Mouse (Mus musculus): ENCODE measurements at regions not wholly inside any gene's neighbourhood (a gene's known extent, or its start where the extent isn't known, plus 50 kb on each side); places are given as distances from the start of the nearest gene placed in this dataset.
A peak's percentile ranks its signal among the peaks of the same experiment; 100 is the strongest.

DNA sequence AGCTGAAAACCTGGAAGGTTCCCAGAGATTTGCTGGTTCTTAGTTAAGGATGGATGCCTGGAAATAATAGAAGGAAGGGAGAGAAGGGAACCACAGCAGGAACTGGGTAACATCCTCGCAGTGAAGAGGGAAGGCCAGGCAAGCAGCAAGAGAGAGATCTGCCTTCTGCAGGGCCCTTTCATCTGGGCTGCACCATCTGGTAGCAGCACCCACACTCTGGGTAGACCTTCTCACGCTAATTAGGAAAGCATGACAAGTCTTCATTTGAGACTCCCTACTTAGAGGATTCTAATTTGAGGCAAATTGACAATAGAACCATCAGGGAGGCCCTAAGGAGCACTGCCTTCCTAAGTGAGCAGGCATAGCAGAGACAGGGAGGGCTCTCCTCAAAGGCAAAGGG is 153.3 kb downstream of the Med10 start:
- 64% methylated on average over 2 of the region's 2 CpGs for WGBS
- H3K27ac ChIP-seq: no peak overlapping the region
- H3K4me3 ChIP-seq (replicated peaks): no peak overlapping the region
- no peaks in the 10 kb centered on the region for H3K4me1 ChIP-seq (replicated peaks)
- no peak overlapping the region for H3K9ac ChIP-seq
- no peaks in the 10 kb centered on the region for H3K9me3 ChIP-seq
- no peak for ATAC-seq
- no peaks in the 10 kb centered on the region for H3K36me3 ChIP-seq
- H3K4me2 ChIP-seq (replicated peaks): no peak overlapping the region
- H3K27me3 ChIP-seq (replicated peaks): no peaks in the 10 kb centered on the region

DNA sequence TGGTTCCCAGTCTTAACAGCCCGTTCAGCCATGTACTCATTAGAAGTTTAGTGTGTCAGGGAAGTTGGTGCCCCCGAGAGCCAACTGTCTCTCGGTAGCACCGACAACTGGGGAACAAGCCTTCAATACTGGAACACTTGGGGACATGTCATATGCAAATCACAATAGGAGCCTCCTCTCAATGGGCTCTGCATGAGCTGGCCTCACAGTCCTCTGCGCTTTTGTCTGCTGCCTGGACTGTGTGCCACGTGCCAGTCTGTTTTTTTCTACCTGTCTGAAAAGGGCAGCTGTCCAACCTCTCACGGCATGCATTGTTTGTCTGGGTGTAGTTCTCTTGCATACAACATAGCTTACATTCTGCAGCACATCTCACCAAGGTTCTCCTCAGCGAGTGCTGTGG is 161.7 kb downstream of the Med10 start:
- Histone ChIP-seq H3K27ac (no peak overlapping the region), H3K27me3 (replicated peaks) (no peaks in the 10 kb centered on the region), H3K4me3 (replicated peaks) (no peak overlapping the region), H3K4me1 (replicated peaks) (no peaks in the 10 kb centered on the region), H3K4me2 (replicated peaks) (no peak overlapping the region), H3K36me3 (no peaks in the 10 kb centered on the region), H3K9ac (no peak overlapping the region), H3K9me3 (no peaks in the 10 kb centered on the region)
- 80% methylated on average over 8 of the region's 8 CpGs for WGBS
- ATAC-seq: no peak

- H3K9ac ChIP-seq: no peak overlapping the region
- H3K9me3 ChIP-seq: no peaks in the 10 kb centered on the region
- no peak overlapping the region for H3K4me2 ChIP-seq (replicated peaks)
- no peak overlapping the region for H3K27ac ChIP-seq
- H3K4me3 ChIP-seq (replicated peaks): no peak overlapping the region
- no peaks in the 10 kb centered on the region for H3K36me3 ChIP-seq
- 81% methylated on average over 9 of the region's 9 CpGs for WGBS
- ATAC-seq: no peak
- H3K27me3 ChIP-seq (replicated peaks): no peaks in the 10 kb centered on the region
- H3K4me1 ChIP-seq (replicated peaks): no peaks in the 10 kb centered on the region
These were observed 169.3 kb downstream of the Med10 start for GRCm38 (mm10) chr13:69971281-69972057.

DNA sequence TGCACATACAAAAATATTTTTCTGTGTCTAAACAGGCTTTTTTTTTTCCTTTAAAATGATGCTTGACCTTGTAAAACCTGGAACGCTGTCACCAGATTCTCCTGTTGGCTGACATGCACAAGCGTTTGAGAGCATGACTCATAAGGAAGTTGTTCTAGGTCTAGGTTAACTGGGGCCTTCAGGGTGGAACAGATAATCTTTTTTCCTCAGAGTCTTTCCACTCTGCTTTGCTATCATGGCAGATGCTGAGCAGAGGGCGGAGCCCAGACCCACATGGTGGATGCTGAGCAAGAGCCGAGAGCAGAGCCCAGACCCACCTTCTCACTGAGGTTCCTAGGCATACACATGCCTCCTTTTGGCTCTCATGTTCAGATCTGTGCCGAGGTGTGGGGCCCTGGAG is 172.6 kb downstream of the Med10 start:
- H3K9ac ChIP-seq: no peak overlapping the region
- no peaks in the 10 kb centered on the region for H3K9me3 ChIP-seq
- no peaks in the 10 kb centered on the region for H3K36me3 ChIP-seq
- H3K4me1 ChIP-seq (replicated peaks): no peaks in the 10 kb centered on the region
- no peak overlapping the region for H3K4me3 ChIP-seq (replicated peaks)
- no peaks in the 10 kb centered on the region for H3K27me3 ChIP-seq (replicated peaks)
- 80% methylated on average over 5 of the region's 5 CpGs for WGBS
- no peak overlapping the region for H3K27ac ChIP-seq
- no peak for ATAC-seq
- H3K4me2 ChIP-seq (replicated peaks): no peak overlapping the region

DNA sequence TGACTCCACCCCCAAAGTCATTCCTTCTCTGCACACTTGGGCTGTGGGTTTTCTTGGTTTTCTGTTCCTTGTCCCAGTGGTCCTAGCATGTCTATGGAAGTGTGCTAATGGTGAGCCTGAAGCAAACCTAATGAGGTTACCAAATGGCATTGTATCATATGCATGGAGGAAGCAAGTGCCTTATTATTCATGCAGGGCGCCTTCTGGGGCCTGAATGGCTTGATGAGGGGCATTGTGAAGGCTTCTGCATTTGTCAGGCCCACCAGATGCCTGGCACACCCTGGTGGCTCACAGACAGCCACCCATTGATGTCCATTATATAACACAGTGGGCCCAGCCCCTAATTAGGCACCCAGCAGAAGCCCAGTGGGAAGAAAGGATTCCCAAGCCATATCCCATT is 182.0 kb downstream of the Med10 start:
- Histone ChIP-seq H3K36me3 (no peaks in the 10 kb centered on the region), H3K27me3 (replicated peaks) (no peaks in the 10 kb centered on the region), H3K9ac (no peak overlapping the region), H3K4me3 (replicated peaks) (no peak overlapping the region), H3K4me2 (replicated peaks) (no peak overlapping the region), H3K27ac (no peak overlapping the region), H3K4me1 (replicated peaks) (peaks cover 5% of the 10 kb centered on the region; the same call in 1 of the 2 replicates), H3K9me3 (no peaks in the 10 kb centered on the region)
- 76% methylated on average over 1 of the region's 1 CpGs for WGBS
- ATAC-seq: no peak

GRCm38 (mm10) chr13:69987181-69987580 is 185.0 kb downstream of the Med10 start:
- peaks cover 5% of the 10 kb centered on the region; the same call in 1 of the 2 replicates for H3K4me1 ChIP-seq (replicated peaks)
- no peak overlapping the region for H3K27ac ChIP-seq
- peak; percentile 17; the same call in 1 of the 2 replicates for ATAC-seq
- no peaks in the 10 kb centered on the region for H3K9me3 ChIP-seq
- H3K36me3 ChIP-seq: no peaks in the 10 kb centered on the region
- H3K27me3 ChIP-seq (replicated peaks): 0 out of 2 replicates have a peak, but pooled peaks cover 3% of the 10 kb centered on the region
- H3K9ac ChIP-seq: no peak overlapping the region
- 15% methylated on average over 10 of the region's 10 CpGs for WGBS
- H3K4me3 ChIP-seq (replicated peaks): no peak overlapping the region
- no peak overlapping the region; the same call in 1 of the 2 replicates for H3K4me2 ChIP-seq (replicated peaks)

- peak; percentile 39; the same call in 1 of the 2 replicates for ATAC-seq
- Histone ChIP-seq H3K27ac (no peak overlapping the region), H3K4me1 (replicated peaks) (peaks cover 5% of the 10 kb centered on the region; the same call in 1 of the 2 replicates), H3K4me3 (replicated peaks) (no peak overlapping the region), H3K9me3 (no peaks in the 10 kb centered on the region), H3K4me2 (replicated peaks) (no peak overlapping the region), H3K27me3 (replicated peaks) (0 out of 2 replicates have a peak, but pooled peaks cover 3% of the 10 kb centered on the region), H3K36me3 (no peaks in the 10 kb centered on the region), H3K9ac (no peak overlapping the region)
- WGBS: 37% methylated on average over 4 of the region's 4 CpGs
These were observed 186.1 kb downstream of the Med10 start for GRCm38 (mm10) chr13:69988319-69988718.

DNA sequence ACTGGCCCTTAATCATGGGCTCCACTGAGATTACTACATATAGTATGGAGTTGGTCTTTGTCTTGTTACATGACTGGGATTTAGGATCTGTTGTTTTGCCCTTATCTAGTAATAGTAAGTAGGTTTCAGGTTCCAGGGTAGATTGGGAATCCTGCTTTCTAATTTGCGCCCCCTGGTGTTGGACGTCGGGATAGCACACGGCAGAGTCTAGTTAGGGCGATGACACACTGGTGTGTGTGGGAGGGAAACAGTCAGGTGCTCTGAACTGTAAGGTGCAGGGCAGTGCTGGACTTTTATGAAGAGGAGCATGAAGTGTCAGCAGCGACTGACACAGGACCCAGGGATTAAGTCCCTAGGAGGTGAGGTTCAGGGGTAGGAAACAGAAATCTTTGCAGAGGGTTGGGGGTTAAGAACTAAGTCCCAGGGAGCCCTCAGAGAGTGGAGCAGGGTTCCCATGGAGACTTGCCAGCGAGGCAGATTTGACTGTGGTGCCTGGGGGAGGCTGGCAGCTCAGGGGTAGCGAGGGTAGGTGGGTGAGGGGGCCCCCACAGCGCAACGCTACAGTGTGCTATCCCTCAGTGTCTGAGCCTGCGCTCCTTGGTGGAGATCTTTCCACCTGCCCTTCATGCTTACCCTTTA is 189.2 kb downstream of the Med10 start:
- 29% methylated on average over 11 of the region's 11 CpGs for WGBS
- no peak for ATAC-seq
- Histone ChIP-seq H3K9me3 (no peaks in the 10 kb centered on the region), H3K4me1 (replicated peaks) (peaks cover 5% of the 10 kb centered on the region; the same call in 1 of the 2 replicates), H3K4me3 (replicated peaks) (no peak overlapping the region), H3K27me3 (replicated peaks) (0 out of 2 replicates have a peak, but pooled peaks cover 3% of the 10 kb centered on the region), H3K4me2 (replicated peaks) (no peak overlapping the region), H3K36me3 (no peaks in the 10 kb centered on the region), H3K9ac (no peak overlapping the region), H3K27ac (no peak overlapping the region)

DNA sequence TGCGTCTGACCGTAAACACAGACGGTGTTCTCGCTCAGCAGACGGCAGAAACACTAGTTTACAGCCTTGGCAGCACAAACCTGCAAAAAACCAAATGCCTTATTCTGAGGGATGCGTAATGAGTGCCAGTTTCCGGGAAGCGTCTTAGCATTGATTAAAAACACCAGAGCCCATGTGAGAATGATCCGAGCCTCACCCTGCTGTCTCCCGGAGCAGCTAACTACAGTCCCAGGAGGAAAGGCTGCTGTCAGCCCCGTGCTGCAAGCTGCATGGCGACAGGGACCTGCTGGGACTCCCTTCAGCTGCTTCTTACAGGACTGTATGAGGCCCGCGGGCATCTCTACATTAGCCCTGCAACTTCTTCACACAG is 189.7 kb downstream of the Med10 start:
- Histone ChIP-seq H3K27me3 (replicated peaks) (0 out of 2 replicates have a peak, but pooled peaks cover 3% of the 10 kb centered on the region), H3K4me1 (replicated peaks) (peaks cover 5% of the 10 kb centered on the region; the same call in 1 of the 2 replicates), H3K4me3 (replicated peaks) (no peak overlapping the region), H3K4me2 (replicated peaks) (no peak overlapping the region), H3K36me3 (no peaks in the 10 kb centered on the region), H3K9me3 (no peaks in the 10 kb centered on the region), H3K27ac (no peak overlapping the region), H3K9ac (no peak overlapping the region)
- no peak for ATAC-seq
- WGBS: 53% methylated on average over 14 of the region's 14 CpGs

DNA sequence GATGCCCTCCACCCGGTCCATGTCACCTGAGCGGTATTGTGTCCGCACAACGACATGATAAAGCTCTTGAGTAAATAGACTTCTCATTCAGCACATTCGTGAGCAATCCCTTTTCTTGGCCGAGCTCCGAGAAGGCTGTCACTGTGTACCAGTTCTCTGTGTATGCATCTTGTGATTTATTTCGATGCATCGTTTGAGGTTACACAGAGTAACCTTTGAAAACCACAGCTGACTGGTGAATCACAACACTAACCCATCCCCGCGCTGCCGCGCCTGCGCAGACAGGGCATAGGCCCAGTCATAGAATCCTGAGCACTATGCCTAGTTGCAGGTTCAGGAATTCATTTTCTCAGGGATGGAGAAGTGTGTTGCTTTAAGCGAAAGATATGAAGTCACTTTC is 201.4 kb downstream of the Med10 start:
- ATAC-seq: no peak
- no peak overlapping the region for H3K4me3 ChIP-seq (replicated peaks)
- H3K9me3 ChIP-seq: no peaks in the 10 kb centered on the region
- H3K27me3 ChIP-seq (replicated peaks): no peaks in the 10 kb centered on the region
- no peak overlapping the region for H3K9ac ChIP-seq
- no peaks in the 10 kb centered on the region for H3K36me3 ChIP-seq
- H3K4me1 ChIP-seq (replicated peaks): no peaks in the 10 kb centered on the region
- no peak overlapping the region for H3K4me2 ChIP-seq (replicated peaks)
- no peak overlapping the region for H3K27ac ChIP-seq
- WGBS: 76% methylated on average over 15 of the region's 15 CpGs

- no peak overlapping the region for H3K9ac ChIP-seq
- H3K4me3 ChIP-seq (replicated peaks): no peak overlapping the region
- no peaks in the 10 kb centered on the region for H3K9me3 ChIP-seq
- WGBS: 40% methylated on average over 3 of the region's 3 CpGs
- no peak overlapping the region for H3K27ac ChIP-seq
- no peak overlapping the region for H3K4me2 ChIP-seq (replicated peaks)
- no peaks in the 10 kb centered on the region for H3K4me1 ChIP-seq (replicated peaks)
- no peaks in the 10 kb centered on the region for H3K27me3 ChIP-seq (replicated peaks)
- H3K36me3 ChIP-seq: no peaks in the 10 kb centered on the region
- no peak for ATAC-seq
These were observed 209.9 kb downstream of the Med10 start for GRCm38 (mm10) chr13:70012123-70012522.

GRCm38 (mm10) chr13:70015183-70015582 is 213.0 kb downstream of the Med10 start:
- no peak for ATAC-seq
- no peak overlapping the region for H3K9ac ChIP-seq
- no peaks in the 10 kb centered on the region for H3K27me3 ChIP-seq (replicated peaks)
- no peaks in the 10 kb centered on the region for H3K36me3 ChIP-seq
- H3K27ac ChIP-seq: no peak overlapping the region
- no peaks in the 10 kb centered on the region for H3K9me3 ChIP-seq
- no peaks in the 10 kb centered on the region for H3K4me1 ChIP-seq (replicated peaks)
- no peak overlapping the region for H3K4me3 ChIP-seq (replicated peaks)
- no peak overlapping the region for H3K4me2 ChIP-seq (replicated peaks)
- WGBS: 67% methylated on average over 4 of the region's 4 CpGs

- no peaks in the 10 kb centered on the region for H3K27me3 ChIP-seq (replicated peaks)
- H3K4me3 ChIP-seq (replicated peaks): no peak overlapping the region
- no peak overlapping the region for H3K9ac ChIP-seq
- 73% methylated on average over 5 of the region's 5 CpGs for WGBS
- ATAC-seq: no peak
- no peaks in the 10 kb centered on the region for H3K4me1 ChIP-seq (replicated peaks)
- no peak overlapping the region for H3K27ac ChIP-seq
- H3K36me3 ChIP-seq: no peaks in the 10 kb centered on the region
- no peaks in the 10 kb centered on the region for H3K9me3 ChIP-seq
- no peak overlapping the region for H3K4me2 ChIP-seq (replicated peaks)
These were observed 215.3 kb downstream of the Med10 start for GRCm38 (mm10) chr13:70017535-70017934.

Measured in intestine, embryonic 15.5 days (tissue).